Mouse (Mus musculus): ENCODE measurements around the gene Epb41l1. TPM values are rescaled to one million over a fixed set of nuclear protein-coding genes. Genes with fewer than 3 reads are reported as not detected.
"Not testable (repeated sequence)": the region's sequence is repeated elsewhere in the genome, so short reads cannot be mapped to it uniquely, and the experiment has no call there.

Epb41l1 gene
- polyA plus RNA-seq, 1 experiment from 2014 or later: 4.4 TPM

DNA sequence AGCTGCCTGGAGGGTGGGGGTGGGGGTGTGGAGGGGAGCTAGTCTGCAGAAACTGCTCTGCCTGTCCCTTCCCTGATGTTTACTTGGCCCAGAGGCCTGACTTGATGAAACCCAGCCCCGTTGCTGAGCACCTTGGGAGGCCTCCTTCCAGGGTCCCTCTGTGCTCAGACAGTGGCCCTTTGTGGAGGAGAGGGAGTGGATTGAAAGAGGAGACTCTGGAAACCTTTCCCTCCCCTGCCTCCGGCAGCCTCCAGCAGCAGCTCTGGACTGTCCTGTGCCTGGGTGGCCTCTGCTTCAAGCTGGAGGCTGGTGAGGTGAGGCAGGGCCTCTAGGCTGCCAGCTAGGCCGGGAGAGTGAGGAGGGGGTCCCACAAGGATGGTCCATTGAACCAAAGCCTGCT lies 13.7 kb upstream of the Epb41l1 start:
- 2% methylated on average over 3 of the region's 3 CpGs for WGBS
- Histone ChIP-seq H3K27ac (peak overlapping the region; percentile 10; the same call in 1 of the 2 replicates), H3K9ac (no peak overlapping the region), H3K36me3 (replicated peaks) (no peaks in the 10 kb centered on the region), H3K27me3 (no peaks in the 10 kb centered on the region), H3K4me3 (replicated peaks) (no peak overlapping the region), H3K9me3 (no peaks in the 10 kb centered on the region), H3K4me1 (peaks cover 18% of the 10 kb centered on the region), H3K4me2 (no peak overlapping the region)
- ATAC-seq (ENCODE audit: low FRiP score): no peak

DNA sequence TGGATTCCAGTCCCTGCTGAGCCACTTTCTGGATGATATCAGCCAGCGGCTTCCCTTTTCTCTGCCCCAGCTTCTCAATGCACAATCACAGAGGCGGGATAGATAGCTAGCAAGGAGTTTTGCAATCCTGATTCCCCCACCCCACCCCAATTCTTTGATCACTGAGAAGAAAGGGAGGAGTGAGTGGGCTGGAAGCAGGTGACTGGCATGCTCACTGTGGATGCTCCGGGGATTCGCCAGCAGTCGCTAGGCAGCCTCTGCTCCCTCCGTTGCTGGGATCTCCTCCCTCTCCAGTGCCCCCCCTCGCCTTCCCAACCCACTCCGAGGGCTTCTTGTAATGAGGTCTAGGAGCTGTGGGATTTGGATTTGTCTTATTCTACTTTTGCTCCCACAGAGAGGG lies 12.5 kb upstream of the Epb41l1 start:
- H3K4me3 ChIP-seq (replicated peaks): no peak overlapping the region
- peaks cover 18% of the 10 kb centered on the region for H3K4me1 ChIP-seq
- no peak overlapping the region for H3K4me2 ChIP-seq
- WGBS: 33% methylated on average over 8 of the region's 8 CpGs
- H3K9me3 ChIP-seq: no peaks in the 10 kb centered on the region
- no peaks in the 10 kb centered on the region for H3K36me3 ChIP-seq (replicated peaks)
- no peaks in the 10 kb centered on the region for H3K27me3 ChIP-seq
- no peak overlapping the region for H3K27ac ChIP-seq
- no peak for ATAC-seq (ENCODE audit: low FRiP score)
- H3K9ac ChIP-seq: no peak overlapping the region

DNA sequence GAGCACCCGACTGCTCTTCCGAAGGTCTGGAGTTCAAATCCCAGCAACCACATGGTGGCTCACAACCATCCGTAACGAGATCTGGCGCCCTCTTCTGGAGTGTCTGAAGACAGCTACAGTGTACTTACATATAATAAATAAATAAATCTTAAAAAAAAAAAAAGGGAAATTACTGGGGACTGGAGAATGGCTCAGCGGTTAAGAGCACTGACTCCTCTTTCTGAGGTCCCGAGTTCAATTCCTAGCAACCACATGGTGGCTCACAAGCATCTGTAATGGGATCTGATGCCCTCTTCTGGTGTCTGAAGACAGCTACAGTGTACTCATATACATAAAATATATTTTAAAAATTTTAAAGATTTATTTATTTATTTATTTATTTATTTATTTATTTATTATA lies 9.4 kb upstream of the Epb41l1 start:
- 84% methylated on average over 6 of the region's 7 CpGs for WGBS
- not testable (repeated sequence) for H3K27me3 ChIP-seq; H3K4me2 ChIP-seq; H3K27ac ChIP-seq; H3K9me3 ChIP-seq; H3K4me3 ChIP-seq (replicated peaks); H3K36me3 ChIP-seq (replicated peaks); ATAC-seq (ENCODE audit: low FRiP score); H3K9ac ChIP-seq
- peaks cover 18% of the 10 kb centered on the region for H3K4me1 ChIP-seq

GRCm38 (mm10) chr2:156414996-156415395 lies 5.7 kb upstream of the Epb41l1 start:
- no peaks in the 10 kb centered on the region for H3K36me3 ChIP-seq (replicated peaks)
- H3K4me3 ChIP-seq (replicated peaks): no peak overlapping the region
- no peak overlapping the region for H3K4me2 ChIP-seq
- H3K4me1 ChIP-seq: peaks cover under 1% of the 10 kb centered on the region
- peaks cover 23% of the 10 kb centered on the region for H3K27me3 ChIP-seq
- no peak overlapping the region for H3K9ac ChIP-seq
- no peaks in the 10 kb centered on the region for H3K9me3 ChIP-seq
- ATAC-seq (ENCODE audit: low FRiP score): no peak
- 68% methylated on average over 2 of the region's 2 CpGs for WGBS
- no peak overlapping the region for H3K27ac ChIP-seq

DNA sequence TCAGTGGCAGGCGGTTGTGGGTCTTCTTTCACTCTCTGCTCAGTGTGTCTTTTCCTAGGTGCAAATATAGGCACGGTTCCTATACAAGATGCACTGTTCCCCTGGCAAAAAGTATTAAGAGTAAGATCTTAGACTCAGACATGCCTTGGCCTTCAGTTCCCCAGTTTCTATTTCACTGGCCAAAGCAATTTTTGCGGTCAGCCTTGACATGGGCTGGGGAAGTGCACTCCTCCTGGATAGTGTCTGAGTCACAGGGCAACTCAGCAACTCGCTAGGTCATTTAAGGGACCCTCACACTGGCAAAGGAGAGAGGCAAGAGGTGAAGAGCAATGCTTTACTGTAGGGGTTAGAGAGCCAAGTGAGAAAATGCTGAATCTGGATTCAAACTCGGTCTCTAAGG lies 5.0 kb upstream of the Epb41l1 start:
- 70% methylated on average over 5 of the region's 5 CpGs for WGBS
- no peak overlapping the region for H3K4me2 ChIP-seq
- no peak overlapping the region for H3K9ac ChIP-seq

DNA sequence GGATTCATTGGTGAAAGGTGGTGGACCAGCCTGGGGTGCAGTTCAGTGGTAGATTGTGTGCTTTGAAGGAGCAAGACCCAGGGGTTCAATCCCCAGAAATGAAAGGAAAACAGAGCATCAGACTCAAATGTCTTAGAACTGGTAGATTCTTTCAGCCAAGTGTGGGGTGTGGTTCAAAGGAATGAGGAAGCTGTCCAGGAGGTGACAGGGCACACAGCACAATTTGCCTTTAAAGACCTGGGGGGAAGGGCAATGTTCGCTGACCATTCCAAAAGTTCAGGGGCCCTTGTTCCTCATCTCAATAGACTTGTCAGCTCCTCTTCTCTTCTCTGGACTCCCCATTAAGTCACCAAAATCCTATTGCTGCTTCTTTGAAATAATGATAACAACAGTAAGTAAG lies 3.5 kb upstream of the Epb41l1 start:
- ATAC-seq (ENCODE audit: low FRiP score): no peak
- H3K36me3 ChIP-seq (replicated peaks): no peaks in the 10 kb centered on the region
- no peak overlapping the region for H3K4me3 ChIP-seq (replicated peaks)
- H3K9me3 ChIP-seq: no peaks in the 10 kb centered on the region
- H3K27me3 ChIP-seq: peaks cover 45% of the 10 kb centered on the region
- peaks cover 16% of the 10 kb centered on the region for H3K4me1 ChIP-seq
- H3K9ac ChIP-seq: no peak overlapping the region
- 61% methylated on average over 1 of the region's 1 CpGs for WGBS
- no peak overlapping the region for H3K27ac ChIP-seq
- H3K4me2 ChIP-seq: no peak overlapping the region

More for the DNA sequence above, 5.0 kb upstream of the Epb41l1 start:
- H3K4me1 ChIP-seq: peaks cover 8% of the 10 kb centered on the region
- no peak overlapping the region for H3K4me3 ChIP-seq (replicated peaks)
- H3K27me3 ChIP-seq: peaks cover 30% of the 10 kb centered on the region
- H3K27ac ChIP-seq: no peak overlapping the region
- H3K36me3 ChIP-seq (replicated peaks): no peaks in the 10 kb centered on the region
- ATAC-seq (ENCODE audit: low FRiP score): no peak
- H3K9me3 ChIP-seq: no peaks in the 10 kb centered on the region

DNA sequence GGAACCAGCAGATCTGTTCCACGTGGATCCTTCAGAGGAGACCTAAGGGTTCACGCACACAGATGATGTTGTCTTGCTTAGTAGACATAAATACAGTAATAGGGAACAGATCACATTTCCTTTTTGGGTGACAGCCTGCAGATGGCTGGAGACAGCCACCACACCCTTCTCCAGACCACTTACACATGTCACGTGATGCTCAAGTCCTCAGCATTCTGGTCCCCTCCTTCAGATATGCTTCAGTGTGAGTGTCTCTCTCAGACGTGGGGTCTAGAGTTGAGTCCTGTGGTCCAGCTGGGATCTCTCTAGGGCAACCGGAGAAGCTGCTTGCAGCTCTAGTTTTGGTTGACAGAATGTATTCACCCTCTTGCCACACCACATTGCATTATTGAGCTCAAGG lies 2.2 kb upstream of the Epb41l1 start:
- no peak overlapping the region for H3K27ac ChIP-seq
- 85% methylated on average over 5 of the region's 5 CpGs for WGBS
- H3K27me3 ChIP-seq: peaks cover 57% of the 10 kb centered on the region
- no peak overlapping the region for H3K9ac ChIP-seq
- no peaks in the 10 kb centered on the region for H3K9me3 ChIP-seq
- no peak overlapping the region for H3K4me2 ChIP-seq
- H3K36me3 ChIP-seq (replicated peaks): no peaks in the 10 kb centered on the region
- H3K4me3 ChIP-seq (replicated peaks): no peak overlapping the region
- peaks cover 20% of the 10 kb centered on the region for H3K4me1 ChIP-seq
- ATAC-seq (ENCODE audit: low FRiP score): no peak

GRCm38 (mm10) chr2:156420327-156420693 lies 399 bp upstream of the Epb41l1 start:
- Histone ChIP-seq H3K9me3 (no peaks in the 10 kb centered on the region), H3K4me2 (peak overlapping the region; percentile 97), H3K4me1 (peaks cover 22% of the 10 kb centered on the region), H3K27me3 (peaks cover 71% of the 10 kb centered on the region), H3K9ac (peak overlapping the region; percentile 75), H3K27ac (peak overlapping the region; percentile 74), H3K36me3 (replicated peaks) (no peaks in the 10 kb centered on the region), H3K4me3 (replicated peaks) (peak overlapping the region; percentile 68)
- ATAC-seq (ENCODE audit: low FRiP score): peak; percentile 31
- WGBS: 5% methylated on average over 14 of the region's 14 CpGs

GRCm38 (mm10) chr2:156421381-156422110 lies 837 bp downstream of the Epb41l1 start:
- WGBS: under 1% methylated on average over 36 of the region's 36 CpGs
- Histone ChIP-seq H3K27ac (peak overlapping the region; percentile 74), H3K27me3 (peaks cover 71% of the 10 kb centered on the region), H3K4me3 (replicated peaks) (peak overlapping the region; percentile 68), H3K9ac (peak overlapping the region; percentile 75), H3K9me3 (no peaks in the 10 kb centered on the region), H3K36me3 (replicated peaks) (no peaks in the 10 kb centered on the region), H3K4me1 (peaks cover 29% of the 10 kb centered on the region), H3K4me2 (peak overlapping the region; percentile 97)
- ATAC-seq (ENCODE audit: low FRiP score): peak; percentile 78

GRCm38 (mm10) chr2:156422631-156423030 lies 1.9 kb downstream of the Epb41l1 start:
- peak overlapping the region; percentile 68 for H3K4me3 ChIP-seq (replicated peaks)
- H3K4me2 ChIP-seq: peak overlapping the region; percentile 97
- H3K9me3 ChIP-seq: no peaks in the 10 kb centered on the region
- 24% methylated on average over 7 of the region's 8 CpGs for WGBS
- H3K27me3 ChIP-seq: peaks cover 69% of the 10 kb centered on the region
- no peak for ATAC-seq (ENCODE audit: low FRiP score)
- no peak overlapping the region for H3K27ac ChIP-seq
- no peaks in the 10 kb centered on the region for H3K36me3 ChIP-seq (replicated peaks)
- H3K9ac ChIP-seq: peak overlapping the region; percentile 29; the same call in 1 of the 2 replicates
- H3K4me1 ChIP-seq: peaks cover 29% of the 10 kb centered on the region

- Histone ChIP-seq H3K4me2 (no peak overlapping the region), H3K4me3 (replicated peaks) (no peak overlapping the region), H3K4me1 (peaks cover 29% of the 10 kb centered on the region), H3K27me3 (peaks cover 61% of the 10 kb centered on the region), H3K9ac (no peak overlapping the region), H3K36me3 (replicated peaks) (no peaks in the 10 kb centered on the region), H3K9me3 (no peaks in the 10 kb centered on the region), H3K27ac (no peak overlapping the region)
- 84% methylated on average over 4 of the region's 4 CpGs for WGBS
- no peak for ATAC-seq (ENCODE audit: low FRiP score)
Observed at GRCm38 (mm10) chr2:156423672-156424071, 3.0 kb downstream of the Epb41l1 start.

GRCm38 (mm10) chr2:156425618-156426017 lies 4.9 kb downstream of the Epb41l1 start:
- Histone ChIP-seq H3K9ac (no peak overlapping the region), H3K9me3 (no peaks in the 10 kb centered on the region), H3K4me2 (no peak overlapping the region), H3K27me3 (peaks cover 42% of the 10 kb centered on the region), H3K4me3 (replicated peaks) (no peak overlapping the region), H3K36me3 (replicated peaks) (no peaks in the 10 kb centered on the region), H3K27ac (no peak overlapping the region), H3K4me1 (peaks cover 22% of the 10 kb centered on the region)
- WGBS: 11% methylated on average over 2 of the region's 2 CpGs
- no peak for ATAC-seq (ENCODE audit: low FRiP score)

DNA sequence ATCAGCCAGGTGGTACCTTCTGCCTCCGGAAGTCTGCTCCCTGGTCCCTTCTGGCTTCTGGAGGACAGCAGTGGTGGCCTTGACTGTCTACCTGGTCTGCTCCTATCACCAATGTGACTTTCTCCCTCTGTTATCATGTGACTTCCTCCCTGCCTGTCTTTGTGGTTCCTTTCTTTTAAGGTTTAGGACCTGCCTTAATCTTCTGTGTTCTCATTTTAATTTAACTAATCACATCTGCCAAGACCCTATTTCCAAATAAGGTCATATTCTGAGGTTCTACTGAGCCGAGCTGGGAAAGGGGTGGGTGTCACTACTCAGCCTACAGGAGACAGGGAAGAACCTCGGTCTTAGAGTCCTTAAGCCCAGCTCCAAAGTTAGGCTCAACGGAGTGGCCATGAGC lies 5.4 kb downstream of the Epb41l1 start:
- no peak for ATAC-seq (ENCODE audit: low FRiP score)
- H3K4me3 ChIP-seq (replicated peaks): no peak overlapping the region
- H3K36me3 ChIP-seq (replicated peaks): no peaks in the 10 kb centered on the region
- H3K4me1 ChIP-seq: peaks cover 21% of the 10 kb centered on the region
- H3K4me2 ChIP-seq: no peak overlapping the region
- H3K9ac ChIP-seq: no peak overlapping the region
- 68% methylated on average over 4 of the region's 4 CpGs for WGBS
- H3K27ac ChIP-seq: no peak overlapping the region
- no peaks in the 10 kb centered on the region for H3K9me3 ChIP-seq
- H3K27me3 ChIP-seq: peaks cover 36% of the 10 kb centered on the region
